Mouse (Mus musculus): ENCODE measurements around the gene Hspb2.

Gene Hspb2

DNA sequence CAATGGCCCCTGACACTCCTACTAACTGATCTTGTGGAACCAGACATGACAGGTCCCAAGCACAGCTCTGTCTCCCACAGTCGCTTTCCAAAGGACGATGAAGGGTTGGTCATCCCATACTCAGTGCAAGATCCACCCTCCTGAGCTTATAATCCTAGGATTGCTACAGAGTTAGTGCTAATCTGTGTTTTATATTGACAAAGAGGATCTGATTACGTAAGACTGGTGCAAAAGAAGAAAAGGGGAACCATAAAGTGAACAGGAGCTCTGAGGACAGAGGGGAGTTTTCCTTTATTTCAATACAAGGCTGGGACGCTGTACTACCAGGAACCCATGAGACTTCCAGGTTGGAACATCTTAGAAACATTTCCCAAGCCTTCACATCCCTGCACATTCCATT, 40.8 kb downstream of the Hspb2 start:
- DNase-seq (ENCODE audit: low spot score) = no peak

DNA sequence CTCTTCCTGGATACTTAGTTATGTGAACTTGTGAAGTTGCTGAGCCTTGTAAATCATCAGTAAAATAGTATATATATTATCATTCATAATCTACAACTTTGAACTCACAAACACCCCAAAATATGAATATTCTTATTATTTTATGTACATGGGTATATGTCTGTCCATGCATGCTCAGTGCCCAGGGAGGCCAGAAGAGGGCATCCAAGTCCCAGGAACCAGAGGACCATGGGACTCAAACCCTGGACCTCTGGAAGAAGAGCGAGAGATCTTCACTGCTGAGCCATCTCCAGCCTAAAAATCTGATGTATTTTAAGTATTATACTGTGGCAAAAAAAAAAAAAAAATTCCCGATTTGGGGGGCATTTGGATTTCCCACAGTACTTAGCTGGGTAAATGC, 43.0 kb downstream of the Hspb2 start:
- DNase-seq (ENCODE audit: low spot score) = no peak

DNA sequence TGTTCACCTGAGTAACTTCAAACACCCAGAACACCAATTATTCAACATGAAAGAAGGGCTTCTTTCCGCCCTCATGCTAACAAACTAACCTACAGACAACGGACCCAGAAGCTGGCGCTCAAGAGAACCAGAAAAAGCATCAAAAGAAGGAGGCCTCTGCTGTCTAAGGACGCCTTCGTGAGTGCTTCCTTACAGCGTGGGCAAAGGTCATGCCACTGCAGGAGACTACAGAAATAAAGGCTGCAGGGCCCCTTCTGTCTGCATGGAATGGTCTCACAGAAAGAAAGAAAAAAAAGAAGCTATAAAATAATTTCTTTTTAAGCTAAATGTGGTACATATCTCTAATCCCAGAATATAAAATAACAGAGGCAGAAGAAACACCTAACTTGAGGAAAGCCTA, 47.2 kb downstream of the Hspb2 start:
- DNase-seq (ENCODE audit: low spot score) = no peak

Measured in urinary bladder, postnatal 10 days (tissue).